Mouse (Mus musculus): ENCODE measurements around the gene Peak1.

DNA sequence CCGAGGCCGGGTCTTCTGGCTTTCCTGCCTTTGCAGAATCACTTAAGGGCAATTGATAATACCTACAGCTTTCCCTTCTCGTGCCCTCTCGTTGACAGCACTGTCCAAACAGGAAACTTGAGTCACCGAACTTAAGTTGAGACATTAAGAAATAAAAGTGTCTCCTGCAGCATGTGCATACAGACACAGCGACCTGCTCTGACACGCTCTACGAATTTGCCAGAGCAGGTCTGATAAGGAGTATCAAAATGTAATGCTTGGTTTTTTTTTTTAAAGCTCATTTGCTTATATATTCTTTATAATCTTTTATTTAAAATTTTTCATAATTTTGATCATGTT, 152.9 kb downstream of the Peak1 start:
- TF ChIP-seq CTCF (IDR thresholded peaks at IDR 0.05; ENCODE audit: control insufficient read depth, insufficient read depth, insufficient replicate concordance, low read depth, low read length) (no peak), POLR2A (IDR thresholded peaks at IDR 0.05; ENCODE audit: control insufficient read depth, low read depth, low read length) (no peak)

All from testis, adult 2 months (tissue).